Mouse (Mus musculus): ENCODE results near the gene Cmpk2.
"Not testable (repeated sequence)": the region's sequence is repeated elsewhere in the genome, so short reads cannot be mapped to it uniquely, and the experiment has no call there.

The Cmpk2 gene

GRCm38 (mm10) chr12:26469098-26470041, at the start of gene Cmpk2:
Cmpk2 (plus strand) TSS chr12:26469204.
- peak; percentile 87 to 89 for DNase-seq (ENCODE audit: low spot score in 2 of 2)

- DNase-seq (ENCODE audit: low spot score in 2 of 2): no peak
Observed at GRCm38 (mm10) chr12:26424841-26425240, 44.2 kb upstream of the Cmpk2 start.

- not testable (repeated sequence) for DNase-seq (ENCODE audit: low spot score in 2 of 2)
Observed at GRCm38 (mm10) chr12:26428771-26429170, 40.2 kb upstream of the Cmpk2 start.

- no peak for DNase-seq (ENCODE audit: low spot score in 2 of 2)
Observed at GRCm38 (mm10) chr12:26436334-26436733, 32.7 kb upstream of the Cmpk2 start.

- no peak for DNase-seq (ENCODE audit: low spot score in 2 of 2)
Observed at GRCm38 (mm10) chr12:26437950-26438349, 31.1 kb upstream of the Cmpk2 start.

- no peak for DNase-seq (ENCODE audit: low spot score in 2 of 2)
Observed at GRCm38 (mm10) chr12:26439366-26439765, 29.6 kb upstream of the Cmpk2 start.

GRCm38 (mm10) chr12:26444054-26444453, 24.9 kb upstream of the Cmpk2 start:
- DNase-seq (ENCODE audit: low spot score in 2 of 2): peak; percentile 40 to 49

- DNase-seq (ENCODE audit: low spot score in 2 of 2): no peak
Observed at GRCm38 (mm10) chr12:26444511-26444910, 24.5 kb upstream of the Cmpk2 start.

- DNase-seq (ENCODE audit: low spot score in 2 of 2): no peak
Observed at GRCm38 (mm10) chr12:26446377-26447045, 22.5 kb upstream of the Cmpk2 start.

- no peak for DNase-seq (ENCODE audit: low spot score in 2 of 2)
Observed at GRCm38 (mm10) chr12:26449483-26449882, 19.5 kb upstream of the Cmpk2 start.

- no peak for DNase-seq (ENCODE audit: low spot score in 2 of 2)
Observed at GRCm38 (mm10) chr12:26451150-26451549, 17.9 kb upstream of the Cmpk2 start.

- DNase-seq (ENCODE audit: low spot score in 2 of 2): no peak
Observed at GRCm38 (mm10) chr12:26452951-26453350, 16.1 kb upstream of the Cmpk2 start.

- no peak for DNase-seq (ENCODE audit: low spot score in 2 of 2)
Observed at GRCm38 (mm10) chr12:26454682-26455081, 14.3 kb upstream of the Cmpk2 start.

GRCm38 (mm10) chr12:26456028-26456698, 12.8 kb upstream of the Cmpk2 start, which contains the start of gene Rsad2:
Rsad2 (minus strand) TSS chr12:26456452.
- no peak for DNase-seq (ENCODE audit: low spot score in 2 of 2)

- no peak for DNase-seq (ENCODE audit: low spot score in 2 of 2)
Observed at GRCm38 (mm10) chr12:26460091-26460490, 8.9 kb upstream of the Cmpk2 start.

GRCm38 (mm10) chr12:26465600-26465999, 3.4 kb upstream of the Cmpk2 start:
- DNase-seq (ENCODE audit: low spot score in 2 of 2): no peak

- DNase-seq (ENCODE audit: low spot score in 2 of 2): no peak
Observed at GRCm38 (mm10) chr12:26470042-26470409, 1.0 kb downstream of the Cmpk2 start.

GRCm38 (mm10) chr12:26471376-26471775, 2.4 kb downstream of the Cmpk2 start:
- no peak for DNase-seq (ENCODE audit: low spot score in 2 of 2)

- DNase-seq (ENCODE audit: low spot score in 2 of 2): no peak
Observed at GRCm38 (mm10) chr12:26472770-26473481, 3.9 kb downstream of the Cmpk2 start.

GRCm38 (mm10) chr12:26473746-26474145, 4.7 kb downstream of the Cmpk2 start:
- DNase-seq (ENCODE audit: low spot score in 2 of 2): no peak

- no peak for DNase-seq (ENCODE audit: low spot score in 2 of 2)
Observed at GRCm38 (mm10) chr12:26477198-26477597, 8.2 kb downstream of the Cmpk2 start.

All from right cerebral cortex, postnatal 36 days (tissue).